Mouse (Mus musculus): ENCODE measurements around the gene Dnah1. TPM values are rescaled to one million over a fixed set of nuclear protein-coding genes. Genes with fewer than 3 reads are reported as not detected.

Gene Dnah1
- total RNA-seq, 2 experiments from 2014 or later, result 0.17 to 0.22 TPM

DNA sequence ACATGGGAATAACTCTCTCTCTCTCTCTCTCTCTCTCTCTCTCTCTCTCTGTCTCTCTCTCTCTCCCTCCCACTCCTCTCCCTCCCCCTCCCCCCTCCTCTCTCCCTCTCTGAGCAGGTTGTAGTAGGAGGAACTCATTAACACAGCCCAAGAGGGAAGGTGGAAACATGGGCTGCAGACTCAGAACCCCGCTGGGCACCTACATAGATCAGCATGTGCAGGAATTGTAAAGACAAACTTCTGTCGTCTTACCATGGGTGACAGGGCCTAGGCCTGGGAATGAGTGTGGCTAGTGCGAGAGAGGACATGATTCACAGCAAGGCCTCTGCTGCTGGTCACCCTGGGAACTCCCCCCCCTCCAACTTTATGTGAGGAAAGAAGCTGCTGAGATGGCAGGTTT, 1.5 kb downstream of the Dnah1 start:
- no peak for DNase-seq
- intact Hi-C loops (cut with DNase I), result no loop called here

- intact Hi-C loops (cut with DNase I), result no loop called here
- no peak for DNase-seq
Measured at GRCm38 (mm10) chr14:31321181-31321580, 2.5 kb downstream of the Dnah1 start.

- intact Hi-C loops (cut with DNase I), result no loop called here
- no peak for DNase-seq
Measured at GRCm38 (mm10) chr14:31319546-31319945, 4.2 kb downstream of the Dnah1 start.

DNA sequence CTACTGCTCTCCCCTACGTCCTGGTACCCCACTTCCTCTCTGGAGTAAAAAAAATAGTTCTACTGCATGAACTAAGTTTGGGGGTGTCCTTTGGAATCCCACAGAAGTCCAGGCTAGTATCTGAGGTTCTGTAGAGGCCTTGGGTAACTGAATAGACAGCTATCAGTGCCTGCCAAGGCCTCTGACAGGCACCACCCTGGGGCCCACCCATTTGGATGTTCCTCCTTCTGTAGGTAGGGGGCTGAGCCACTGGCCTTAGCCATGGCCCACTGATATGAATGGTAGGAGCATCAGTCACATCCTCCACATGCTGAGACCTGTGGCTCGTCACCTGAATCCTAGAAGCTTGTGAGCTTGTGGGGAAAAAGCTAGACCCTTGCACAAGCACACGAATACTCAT, 5.9 kb downstream of the Dnah1 start:
- intact Hi-C loops (cut with DNase I), result no loop called here

DNA sequence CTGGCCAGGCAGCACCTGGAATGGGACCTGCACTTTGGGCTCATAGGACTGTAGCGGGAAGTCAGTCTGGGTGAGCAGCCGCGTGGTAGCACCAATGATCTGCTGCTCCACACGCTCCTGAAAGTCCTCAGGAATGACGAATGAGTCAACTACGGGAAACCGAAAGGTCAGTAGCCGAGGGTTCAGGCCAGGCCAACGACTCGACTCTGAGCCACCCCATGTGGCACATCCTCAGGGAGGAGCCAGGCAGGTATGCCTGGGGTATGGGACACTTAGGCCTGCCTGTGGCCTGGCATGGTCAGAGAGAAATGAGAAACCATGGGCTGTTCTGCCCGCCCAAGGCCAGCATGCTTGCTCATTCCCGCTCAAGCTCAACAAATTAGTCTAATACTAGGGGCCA, 7.1 kb downstream of the Dnah1 start:
- intact Hi-C loops (cut with DNase I), result no loop called here

More for the DNA sequence above, 5.9 kb downstream of the Dnah1 start:
- DNase-seq, result no peak

GRCm38 (mm10) chr14:31313192-31313591, 10.5 kb downstream of the Dnah1 start:
- intact Hi-C loops (cut with DNase I), result no loop called here
- no peak for DNase-seq

More for the DNA sequence above, 7.1 kb downstream of the Dnah1 start:
- no peak for DNase-seq

GRCm38 (mm10) chr14:31285728-31286127, 38.0 kb downstream of the Dnah1 start:
- no peak for DNase-seq
- intact Hi-C loops (cut with DNase I), result no loop called here

GRCm38 (mm10) chr14:31272164-31272563, 51.5 kb downstream of the Dnah1 start:
- DNase-seq, result peak; percentile 77 to 91
- intact Hi-C loops (cut with DNase I), result loop anchor here (2.0 kb wide), 2 partner anchors 53 to 201 kb away; no protein-coding TSS in a partner anchor

- no peak for DNase-seq
- intact Hi-C loops (cut with DNase I), result no loop called here
Measured at GRCm38 (mm10) chr14:31271121-31271520, 52.6 kb downstream of the Dnah1 start.

- intact Hi-C loops (cut with DNase I), result no loop called here
- DNase-seq, result peak; percentile 14 to 38
Measured at GRCm38 (mm10) chr14:31269456-31270100, 54.1 kb downstream of the Dnah1 start.

GRCm38 (mm10) chr14:31268301-31269001, 55.2 kb downstream of the Dnah1 start:
- intact Hi-C loops (cut with DNase I), result no loop called here
- no peak for DNase-seq

- intact Hi-C loops (cut with DNase I), result no loop called here
- DNase-seq, result no peak
Measured at GRCm38 (mm10) chr14:31267649-31268048, 56.0 kb downstream of the Dnah1 start.

DNA sequence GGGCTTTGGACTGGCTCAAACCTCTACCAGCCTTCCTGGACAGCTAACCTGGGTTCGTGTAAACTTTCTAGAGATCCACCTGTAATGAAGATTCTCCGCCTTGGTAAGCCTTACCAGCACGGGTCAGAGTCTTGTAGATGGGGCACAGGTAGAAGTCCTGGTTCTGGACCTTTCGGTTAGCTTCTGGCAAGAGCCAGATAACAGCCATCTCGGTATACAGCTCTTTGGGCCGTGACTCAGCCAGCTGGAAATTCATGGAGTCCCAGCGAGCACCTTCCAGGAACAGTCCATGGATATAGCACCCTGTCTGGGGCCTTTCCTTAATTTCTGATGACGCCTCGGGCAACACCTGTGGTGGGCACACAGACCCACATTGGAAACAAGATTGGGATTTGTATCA, 62.8 kb downstream of the Dnah1 start:
- no peak for DNase-seq
- intact Hi-C loops (cut with DNase I), result no loop called here

DNA sequence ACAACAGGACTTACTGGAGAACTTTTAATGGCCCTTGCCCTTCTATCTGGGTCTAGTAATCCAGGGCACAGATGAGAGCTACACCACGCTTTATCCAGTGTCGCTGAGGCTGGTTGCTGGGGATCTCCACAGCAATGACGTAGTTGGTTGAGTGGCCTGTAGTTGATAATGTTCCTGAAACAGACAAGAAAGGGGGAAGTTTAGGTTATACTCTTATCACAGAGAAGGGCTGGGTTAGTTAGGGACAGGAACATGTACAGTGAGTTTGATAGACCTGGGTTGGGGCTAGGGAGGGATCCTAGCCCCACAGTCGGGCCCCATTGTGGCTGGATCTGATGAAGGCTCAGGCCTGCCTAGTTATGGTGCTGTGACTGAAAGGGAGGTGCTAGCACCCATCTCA, 63.3 kb downstream of the Dnah1 start:
- intact Hi-C loops (cut with DNase I), result no loop called here
- DNase-seq, result no peak

DNA sequence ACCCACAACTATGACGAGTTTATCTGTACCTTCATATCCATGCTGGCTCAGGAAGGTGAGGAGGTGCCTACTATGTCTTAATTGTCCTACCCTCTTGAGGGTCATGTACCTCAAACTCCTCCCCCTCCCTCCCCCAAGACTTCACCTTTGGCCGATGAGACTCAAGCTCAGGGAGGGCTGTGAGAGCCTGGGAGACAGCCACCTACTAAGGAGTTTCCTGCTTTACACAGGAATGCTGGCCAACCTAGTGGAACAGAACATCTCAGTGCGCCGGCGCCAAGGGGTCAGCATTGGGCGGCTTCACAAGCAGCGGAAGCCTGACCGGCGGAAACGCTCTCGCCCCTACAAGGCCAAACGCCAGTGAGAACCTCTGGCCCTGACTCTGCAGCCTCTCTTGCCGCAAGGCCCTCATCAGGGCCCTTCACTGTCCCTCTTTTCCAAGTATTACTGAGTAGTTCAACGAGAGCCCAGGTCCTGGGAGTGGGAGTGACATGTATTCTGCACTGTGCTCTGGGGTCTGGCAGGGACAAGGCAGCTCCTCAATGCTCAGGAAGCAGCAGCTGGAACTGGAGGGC, 65.1 kb downstream of the Dnah1 start:
- DNase-seq, result no peak
- intact Hi-C loops (cut with DNase I), result no loop called here

DNA sequence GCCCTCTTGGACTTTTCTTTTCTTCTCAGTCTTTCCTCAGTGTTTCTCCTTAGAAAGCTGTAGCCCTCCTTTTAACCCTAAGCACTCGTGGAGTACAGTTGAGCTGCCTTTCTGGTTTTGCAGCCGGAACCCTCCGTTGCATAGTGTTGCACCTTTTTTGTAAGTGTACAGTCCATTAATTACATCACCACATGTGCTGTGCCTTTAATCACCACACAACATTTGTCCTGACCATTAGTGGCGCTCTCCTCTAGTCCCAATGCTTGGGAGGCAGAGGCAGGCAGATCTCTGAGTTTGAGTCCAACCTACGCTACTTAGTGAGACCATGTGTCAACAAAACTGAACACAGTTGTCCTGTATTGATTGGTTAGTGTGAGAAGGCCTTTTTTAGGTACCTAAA, 71.6 kb downstream of the Dnah1 start:
- intact Hi-C loops (cut with DNase I), result loop anchor here (5.0 kb wide), 2 partner anchors 85 to 125 kb away; partner anchors contain the start of genes Capn7 and Smim4
- DNase-seq, result no peak

DNA sequence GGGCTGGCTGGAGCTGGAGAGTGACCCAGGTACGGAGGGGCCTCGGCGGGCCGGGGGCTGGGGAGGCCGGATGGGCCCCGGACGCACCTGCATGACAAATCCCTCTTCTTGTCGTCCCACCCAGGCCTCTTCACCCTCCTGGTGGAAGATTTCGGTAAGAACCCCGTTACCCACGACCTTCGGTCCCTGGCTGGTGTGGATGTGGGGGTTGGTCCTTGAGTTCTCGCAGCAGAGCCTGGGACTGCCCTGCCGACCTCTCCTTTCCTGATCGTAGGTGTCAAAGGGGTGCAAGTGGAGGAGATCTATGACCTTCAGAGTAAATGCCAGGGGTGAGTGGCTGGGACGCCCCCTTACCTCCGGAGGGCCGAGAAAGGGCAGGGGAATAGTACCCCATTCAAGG, 72.1 kb downstream of the Dnah1 start:
- intact Hi-C loops (cut with DNase I), result loop anchor here (5.0 kb wide), 2 partner anchors 86 to 124 kb away; partner anchors contain the start of genes Capn7 and Smim4
- no peak for DNase-seq

DNA sequence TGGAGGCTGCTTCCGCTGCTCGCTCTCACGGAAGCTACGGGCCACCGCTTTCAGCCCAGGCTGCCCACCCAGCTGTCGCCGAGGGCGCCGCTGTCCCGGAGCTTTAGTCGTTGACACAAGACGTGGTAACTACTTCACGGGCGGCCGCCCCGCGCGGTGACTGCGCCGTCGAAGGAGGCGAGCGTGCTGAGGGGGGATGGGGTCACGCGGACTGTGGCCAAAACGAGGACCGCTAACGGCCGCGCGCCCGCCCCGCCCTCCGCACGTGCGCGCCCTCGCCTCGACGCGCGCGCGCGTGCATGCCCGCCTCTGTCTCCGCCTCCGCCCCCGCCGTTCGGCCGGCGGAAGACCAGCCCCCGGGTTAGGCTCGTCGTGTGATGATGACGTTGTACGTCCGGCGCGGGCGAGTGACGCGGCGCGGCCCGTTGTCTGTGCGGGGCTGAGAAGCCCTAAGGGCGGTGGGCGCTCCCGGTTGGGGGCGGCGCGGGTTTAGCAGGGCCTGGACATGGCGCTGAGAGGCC, 72.6 kb downstream of the Dnah1 start, which contains the start of the genes Phf7 and Bap1:
Gene Phf7 (minus strand): TSS at position 234 of the 521 bp plus-strand sequence.
Gene Bap1 (plus strand): TSS at position 367 of the 521 bp plus-strand sequence.
- intact Hi-C loops (cut with DNase I), result loop anchor here (5.0 kb wide), 2 partner anchors 86 to 124 kb away; partner anchors contain the start of genes Capn7 and Smim4
- DNase-seq, result peak; percentile 96 to 98

DNA sequence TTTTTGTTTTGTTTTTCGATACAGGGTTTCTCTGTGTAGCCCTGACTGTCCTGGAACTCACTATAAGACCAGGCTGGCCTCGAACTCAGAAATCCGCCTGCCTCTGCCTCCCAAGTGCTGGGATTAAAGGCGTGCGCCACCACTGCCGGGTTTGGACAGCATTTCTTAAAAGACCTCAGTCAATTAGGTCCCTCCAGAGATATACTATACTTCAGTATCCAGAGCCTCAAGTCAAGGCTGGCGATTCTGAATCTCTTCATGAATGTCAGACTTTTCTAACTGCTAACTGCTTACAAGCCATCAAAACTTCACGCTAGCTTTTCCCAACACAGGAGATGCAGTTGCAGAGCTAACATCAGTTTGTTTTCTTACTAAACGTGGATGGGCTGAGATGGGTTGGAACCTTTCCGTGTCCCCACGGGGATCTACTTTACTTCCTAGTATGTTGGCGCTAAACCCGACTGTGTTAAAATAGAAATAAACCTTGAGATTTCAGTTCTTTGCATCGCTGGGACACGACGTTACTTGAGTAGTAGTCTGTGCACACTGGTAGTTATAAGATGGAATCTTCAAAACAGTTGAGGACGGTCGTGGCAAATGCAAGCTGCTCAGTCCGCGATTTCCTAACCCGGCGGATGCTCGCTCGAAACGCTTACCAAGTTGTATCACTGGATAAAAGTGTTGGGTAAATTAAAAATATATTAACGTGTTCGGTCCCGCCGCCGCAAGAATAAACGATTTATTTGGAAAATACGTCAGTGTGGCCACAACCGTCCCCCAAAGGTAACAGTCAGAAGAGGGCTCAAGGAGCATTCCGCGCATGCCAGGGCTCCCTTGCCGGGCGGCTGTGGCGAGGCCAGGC, 73.2 kb downstream of the Dnah1 start:
- intact Hi-C loops (cut with DNase I), result loop anchor here (5.0 kb wide), 2 partner anchors 87 to 123 kb away; partner anchors contain the start of genes Capn7 and Smim4
- no peak for DNase-seq

- intact Hi-C loops (cut with DNase I), result no loop called here
- DNase-seq, result no peak
Measured at GRCm38 (mm10) chr14:31248396-31248795, 75.3 kb downstream of the Dnah1 start.

Data from heart, postnatal 10 days (tissue).